Mouse (Mus musculus) ES-E14 (cell line): ENCODE data around the gene Gp9. TPM values are rescaled to one million over a fixed set of nuclear protein-coding genes. Genes with fewer than 3 reads are reported as not detected.

ENCODE experiments used
- DNase-seq: peaks from one replicate; pipeline ENCODE4 v3.0.0-alpha.2; 2013; ENCODE audit warnings: low read depth, low spot score
- H3K27ac ChIP-seq: 2 replicates; pipeline ENCODE4 v1.5.1; 2012; ENCODE audit warnings: low read depth, mild to moderate bottlenecking, low read length, moderate library complexity, mixed read lengths; ENCODE audit not compliant: poor library complexity, insufficient read depth, severe bottlenecking
- H3K36me3 ChIP-seq: 2 replicates; pipeline ENCODE4 v1.6.1; 2012; ENCODE audit warnings: mild to moderate bottlenecking, low read length, moderate library complexity, mixed read lengths; ENCODE audit not compliant: control insufficient read depth, poor library complexity, insufficient read depth, severe bottlenecking
- H3K4me1 ChIP-seq, 2 experiments: fragments of 150-350 bp in 1 of 2; sonication (generic) in 1 of 2; 2 replicates each; pipeline ENCODE4 v1.6.1; 2012; ENCODE audit warnings: low read length in 2 of 2, mild to moderate bottlenecking in 1 of 2, mixed read lengths in 1 of 2; ENCODE audit not compliant: control insufficient read depth in 2 of 2, insufficient read depth in 2 of 2, poor library complexity in 1 of 2
- H3K4me3 ChIP-seq, 2 experiments: fragments of 150-350 bp in 1 of 2; sonication (generic) in 1 of 2; 2 replicates each; pipeline ENCODE4 v1.5.1; 2012; ENCODE audit warnings: low read length in 2 of 2, low read depth in 1 of 2, mild to moderate bottlenecking in 1 of 2, mixed read lengths in 1 of 2; ENCODE audit not compliant: insufficient read depth in 1 of 2, poor library complexity in 1 of 2, severe bottlenecking in 1 of 2
- H3K9ac ChIP-seq: 2 replicates; pipeline ENCODE4 v1.6.1; 2012; ENCODE audit warnings: low read depth, mild to moderate bottlenecking, low read length, mixed read lengths; ENCODE audit not compliant: poor library complexity, insufficient read depth, severe bottlenecking
- H3K9me3 ChIP-seq: fragments of 150-350 bp; sonication (generic); 2 replicates; pipeline ENCODE4 v1.6.1; 2012; ENCODE audit warnings: low read depth, mild to moderate bottlenecking, low read length; ENCODE audit not compliant: control insufficient read depth, insufficient read depth
- CHD2 ChIP-seq: IDR thresholded peaks from 2 replicates; pipeline ENCODE4 v1.6.1; 2014; ENCODE audit warnings: mild to moderate bottlenecking, low read depth, low read length, inconsistent platforms
- HCFC1 ChIP-seq: IDR thresholded peaks from 2 replicates; pipeline ENCODE4 v1.6.1; 2012; ENCODE audit warnings: low read length, inconsistent platforms, borderline replicate concordance; ENCODE audit not compliant: insufficient read depth
- MAFK ChIP-seq: IDR thresholded peaks from 2 replicates; pipeline ENCODE4 v1.6.1; 2014; ENCODE audit warnings: mild to moderate bottlenecking, low read depth, low read length, inconsistent platforms; ENCODE audit not compliant: insufficient read depth
- ZC3H11A ChIP-seq: IDR thresholded peaks from 2 replicates; pipeline ENCODE4 v1.6.1; 2012; ENCODE audit warnings: low read depth, mild to moderate bottlenecking, inconsistent platforms, low read length, borderline replicate concordance
- ZNF384 ChIP-seq: IDR thresholded peaks from 2 replicates; pipeline ENCODE4 v1.6.1; 2012; ENCODE audit warnings: low read depth, low read length, inconsistent platforms
- in situ Hi-C, 2 experiments: fragments of 600-800 bp; cut with MboI; formaldehyde crosslinking; loops; one replicate each; pipeline ENCODE4 v1.15.1; 2025; ENCODE audit warnings: low sequenced_read_pairs in 2 of 2, inconsistent platforms in 1 of 2; ENCODE audit not compliant: unreplicated experiment in 2 of 2
- total RNA-seq: library from RNA; depleted of rRNA; stranded (reverse); fragments of 300-350 nt; gene quantifications from 2 replicates; pipeline ENCODE4 v1.2.3, GENCODE M21; 2012

The Gp9 gene
- total RNA-seq, 1 experiment: not detected

DNA sequence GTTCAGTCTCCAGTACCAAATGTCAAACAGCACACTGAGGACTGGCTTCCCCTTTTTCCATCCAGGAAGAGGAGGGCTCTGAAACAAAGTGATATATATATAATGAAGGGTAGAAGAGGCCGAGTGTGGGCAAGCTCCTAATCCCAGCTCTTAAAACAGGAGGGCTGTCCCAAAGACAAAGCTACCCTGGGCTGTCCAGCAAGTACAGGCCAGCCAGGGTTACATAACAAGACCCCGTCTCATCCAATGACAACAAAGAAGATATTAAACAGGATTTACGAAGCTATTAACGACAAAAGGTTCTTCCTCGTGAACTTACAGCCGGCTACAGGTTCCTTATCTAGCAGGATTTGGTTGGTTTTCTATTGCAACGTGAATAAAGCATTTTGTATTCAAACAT lies 27.0 kb downstream of the Gp9 start:
- no peak for TF ChIP-seq ZNF384
- no peak for TF ChIP-seq HCFC1
- no peak for TF ChIP-seq ZC3H11A
- TF ChIP-seq CHD2: no peak
- TF ChIP-seq MAFK: no peak
- Histone ChIP-seq H3K4me1 (no peaks in the 10 kb centered on the region), H3K36me3 (no peaks in the 10 kb centered on the region), H3K27ac (no peak overlapping the region), H3K4me3 (no peak overlapping the region), H3K9me3 (no peaks in the 10 kb centered on the region), H3K9ac (no peak overlapping the region)
- in situ Hi-C loops: no loop called here
- no peak for DNase-seq

DNA sequence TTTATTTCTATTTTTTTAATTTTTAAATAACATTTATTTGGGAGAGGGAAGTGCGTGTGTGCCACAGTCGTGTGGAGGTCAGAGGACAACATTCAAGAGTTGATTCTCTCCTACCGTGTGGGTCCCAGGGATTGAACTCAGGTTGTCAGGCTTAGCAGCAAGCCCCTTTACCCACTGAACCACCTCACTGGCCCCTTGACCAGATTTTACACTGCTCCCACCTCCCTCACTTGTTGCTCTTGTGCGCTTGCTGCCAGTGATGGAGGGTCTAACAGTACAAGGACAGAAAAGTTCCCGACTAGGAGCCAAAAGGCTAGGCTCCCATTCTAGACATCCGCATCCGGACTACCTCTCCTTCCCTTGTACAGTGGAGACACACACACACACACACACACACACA lies 27.6 kb downstream of the Gp9 start:
- no peak for TF ChIP-seq ZNF384
- TF ChIP-seq HCFC1: no peak
- TF ChIP-seq ZC3H11A: no peak
- no peak for TF ChIP-seq CHD2
- no peak for TF ChIP-seq MAFK
- no peak overlapping the region for H3K4me3 ChIP-seq
- no peaks in the 10 kb centered on the region for H3K4me1 ChIP-seq
- no peak overlapping the region for H3K9ac ChIP-seq
- H3K36me3 ChIP-seq: no peaks in the 10 kb centered on the region
- H3K9me3 ChIP-seq: no peaks in the 10 kb centered on the region
- DNase-seq: no peak
- in situ Hi-C loops: no loop called here
- H3K27ac ChIP-seq: no peak overlapping the region

DNA sequence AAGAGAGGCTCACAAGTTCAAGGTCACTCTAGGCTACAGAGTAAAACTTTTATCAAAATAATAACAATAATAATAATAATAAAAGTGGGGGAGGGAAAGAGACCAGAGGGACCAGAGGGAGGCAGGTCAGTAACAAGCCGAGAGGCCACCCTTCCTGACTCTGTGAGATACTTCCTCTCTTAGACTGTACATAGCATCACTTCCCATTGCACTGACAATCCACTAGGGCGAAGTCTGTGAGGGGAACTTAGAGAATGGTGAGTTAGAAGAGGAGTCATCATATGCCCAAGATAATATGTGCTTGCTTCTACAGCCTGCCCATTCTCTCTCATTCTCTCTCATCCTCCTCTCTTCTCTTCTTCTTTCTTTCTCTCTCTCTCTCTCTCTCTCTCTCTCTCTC lies 28.2 kb downstream of the Gp9 start:
- H3K4me3 ChIP-seq: no peak overlapping the region

DNA sequence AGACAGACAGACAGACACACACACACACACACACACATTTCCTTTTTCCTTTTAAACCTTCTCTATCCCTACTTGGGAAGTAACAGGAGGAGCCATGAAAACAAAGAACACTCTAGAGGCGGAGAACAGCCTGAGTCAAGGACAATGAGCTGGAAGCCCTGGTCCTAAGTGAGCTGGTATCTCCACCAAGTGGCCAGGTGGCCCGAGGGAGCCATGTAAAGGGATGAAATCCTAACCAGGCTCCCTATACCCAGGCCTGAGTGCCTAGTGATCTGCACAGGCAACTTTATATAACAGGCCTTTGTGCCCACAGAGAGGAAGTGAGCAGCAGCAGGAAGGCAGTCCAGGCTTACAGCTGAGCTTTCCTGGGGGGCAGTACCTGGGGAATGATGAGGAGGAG lies 29.0 kb downstream of the Gp9 start:
- in situ Hi-C loops: no loop called here
- Histone ChIP-seq H3K4me1 (no peaks in the 10 kb centered on the region), H3K4me3 (no peak overlapping the region), H3K27ac (no peak overlapping the region), H3K9ac (no peak overlapping the region), H3K36me3 (no peaks in the 10 kb centered on the region), H3K9me3 (no peaks in the 10 kb centered on the region)
- TF ChIP-seq MAFK (no peak), HCFC1 (no peak), ZC3H11A (no peak), CHD2 (no peak), ZNF384 (no peak)
- DNase-seq: no peak

More for the DNA sequence above, 28.2 kb downstream of the Gp9 start:
- in situ Hi-C loops: no loop called here
- H3K36me3 ChIP-seq: no peaks in the 10 kb centered on the region
- no peaks in the 10 kb centered on the region for H3K4me1 ChIP-seq
- TF ChIP-seq ZC3H11A: no peak
- TF ChIP-seq CHD2: no peak
- no peak for DNase-seq
- H3K27ac ChIP-seq: no peak overlapping the region
- H3K9me3 ChIP-seq: no peaks in the 10 kb centered on the region
- no peak overlapping the region for H3K9ac ChIP-seq

DNA sequence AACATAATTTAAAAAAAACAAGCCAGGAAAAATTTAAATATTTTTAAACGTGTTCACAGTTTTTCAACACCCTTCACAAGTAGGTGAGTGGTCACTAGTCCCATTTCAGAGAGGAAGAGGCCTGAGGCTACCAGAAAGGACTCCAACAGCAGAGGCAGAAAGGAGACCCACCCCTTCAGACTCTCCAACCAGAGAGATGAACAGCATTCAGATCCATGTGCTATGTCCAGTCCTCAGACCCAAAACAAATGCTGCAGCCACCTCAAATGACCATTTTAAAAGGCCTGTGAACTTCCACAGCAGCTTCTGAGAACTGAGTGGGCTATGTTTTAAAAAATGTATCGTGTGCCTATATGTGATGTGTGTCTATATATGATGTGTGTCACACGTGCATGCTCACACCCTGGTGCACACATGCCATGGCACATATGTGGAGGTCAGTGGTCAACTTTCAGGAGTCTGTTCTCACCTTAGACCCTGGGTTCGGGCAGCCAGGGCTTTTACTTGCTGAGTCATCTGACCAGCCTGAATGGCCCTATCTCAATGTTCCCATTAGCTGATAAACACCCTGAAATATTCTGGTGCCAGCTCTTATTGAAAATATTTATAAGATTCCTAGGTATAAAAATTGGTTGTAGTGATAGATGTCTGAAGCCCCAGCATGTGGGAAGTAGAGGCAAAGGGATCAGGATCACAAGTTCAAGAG lies 30.0 kb downstream of the Gp9 start:
- H3K36me3 ChIP-seq: no peaks in the 10 kb centered on the region
- in situ Hi-C loops: no loop called here
- H3K9me3 ChIP-seq: no peaks in the 10 kb centered on the region
- peaks cover 0 to 2% of the 10 kb centered on the region in 2 experiments; a peak in 1 of 4 replicates for H3K4me1 ChIP-seq
- TF ChIP-seq CHD2 (no peak), HCFC1 (no peak), ZC3H11A (no peak), MAFK (no peak), ZNF384 (no peak)
- H3K4me3 ChIP-seq: no peak overlapping the region
- H3K27ac ChIP-seq: no peak overlapping the region
- no peak for DNase-seq
- no peak overlapping the region for H3K9ac ChIP-seq
